Mouse (Mus musculus) lung, embryonic 14.5 days (tissue): Measurements from ENCODE around the gene Mrpl18. TPM values are rescaled to one million over a fixed set of nuclear protein-coding genes. Genes with fewer than 3 reads are reported as not detected.

Experiments used
- ATAC-seq: fragments of 200-750 bp; cut with Nextera tagmentation; 2 replicates; pipeline ENCODE4 v1.8.0; 2017; ENCODE audit warnings: mild to moderate bottlenecking, moderate TSS enrichment, moderate library complexity; ENCODE audit not compliant: insufficient read depth
- DNase-seq: peaks from one replicate; pipeline ENCODE4 v3.0.0-alpha.2; 2015
- H3K27ac ChIP-seq: fragments of 300-500 bp; sonication (generic); 2 replicates; pipeline ENCODE4 v1.5.1; 2014; ENCODE audit warnings: low read depth, mild to moderate bottlenecking, moderate library complexity
- H3K27me3 ChIP-seq: fragments of 300-500 bp; sonication (generic); 2 replicates; pipeline ENCODE4 v1.6.1; 2014; ENCODE audit warnings: low read length, control low read depth; ENCODE audit not compliant: insufficient read depth
- H3K36me3 ChIP-seq: fragments of 300-500 bp; sonication (generic); 2 replicates; pipeline ENCODE4 v1.6.1; 2014; ENCODE audit warnings: control low read depth; ENCODE audit not compliant: insufficient read depth
- H3K4me1 ChIP-seq: fragments of 300-500 bp; sonication (generic); 2 replicates; pipeline ENCODE4 v1.6.1; 2014; ENCODE audit warnings: antibody characterized with exemption, control low read depth; ENCODE audit not compliant: insufficient read depth
- H3K4me2 ChIP-seq: fragments of 300-500 bp; sonication (generic); 2 replicates; pipeline ENCODE4 v1.6.1; 2014; ENCODE audit warnings: mild to moderate bottlenecking
- H3K4me3 ChIP-seq: fragments of 300-500 bp; sonication (generic); 2 replicates; pipeline ENCODE4 v1.5.1; 2014; ENCODE audit warnings: low read depth, low read length
- H3K9ac ChIP-seq: fragments of 300-500 bp; sonication (generic); 2 replicates; pipeline ENCODE4 v1.6.1; 2014
- H3K9me3 ChIP-seq: fragments of 300-500 bp; sonication (generic); 2 replicates; pipeline ENCODE4 v1.6.1; 2016; ENCODE audit warnings: low read depth, low read length, control low read depth
- CTCF ChIP-seq: IDR thresholded peaks from 2 replicates; pipeline ENCODE4 v1.5.1; 2016; ENCODE audit warnings: antibody characterized with exemption, low read depth
- WGBS: fragments of 180-500 bp; shearing (Covaris S2); extraction: QIAGEN DNeasy Blood & Tissue Kit; methylation state at CpG from one replicate; pipeline ENCODE4 v1.1.7; 2014; 5-methylcytosine and 5-hydroxymethylcytosine counted together
- microRNA-seq: library from miRNA; unstranded; fragments of <30 nt; microRNA quantifications from one replicate; pipeline ENCODE4, GENCODE M21; 2016; ENCODE audit warnings: borderline number of aligned reads
- polyA plus RNA-seq: library from polyadenylated mRNA; unstranded; fragments of >200 nt; fragmentation: Nextera tagmentation; extraction: Ambion mirVana; gene quantifications from 2 replicates; pipeline ENCODE4 v1.2.1, GENCODE M21; 2014

The Mrpl18 gene
- polyA plus RNA-seq, 1 experiment from 2014 or later, result 150 TPM

DNA sequence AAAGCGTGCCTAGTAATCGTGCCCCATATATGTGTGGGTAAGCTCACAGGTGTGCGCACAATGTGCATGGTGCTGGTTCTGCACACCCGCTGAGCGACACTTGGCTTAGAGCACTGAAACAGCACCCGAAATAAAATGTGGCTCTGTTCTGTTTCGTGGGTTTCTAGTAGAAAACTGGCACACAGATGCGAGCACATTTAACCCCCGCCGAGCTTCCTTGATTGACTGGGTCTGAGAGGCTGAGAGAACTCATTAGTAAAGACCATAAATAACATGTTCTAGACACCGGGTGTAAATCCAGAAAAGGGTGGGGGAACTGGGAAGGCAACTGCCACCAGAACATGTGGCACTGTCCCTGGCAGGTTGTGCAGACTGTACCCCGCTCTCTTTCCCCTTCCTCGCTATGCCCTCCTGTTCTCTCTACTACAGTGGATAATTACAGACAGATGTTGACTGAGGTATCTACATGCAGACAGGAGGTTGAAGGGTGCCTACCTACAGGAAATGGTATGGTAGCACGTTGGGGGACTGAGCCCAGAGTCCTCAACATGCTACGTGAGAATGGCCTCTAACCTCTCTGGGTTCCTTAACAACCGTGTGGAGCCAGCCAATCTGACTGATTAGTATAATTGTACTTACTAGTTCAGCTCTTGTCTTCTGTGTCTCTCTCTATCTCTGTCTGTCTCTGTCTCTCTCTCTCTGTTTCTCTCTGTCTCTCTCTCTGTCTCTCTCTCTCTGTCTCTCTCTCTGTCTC is 43.7 kb downstream of the Mrpl18 start:
- H3K9ac ChIP-seq, result no peak overlapping the region
- TF ChIP-seq CTCF, result no peak
- no peaks in the 10 kb centered on the region for H3K36me3 ChIP-seq
- H3K4me1 ChIP-seq, result no peaks in the 10 kb centered on the region
- no peak for ATAC-seq
- H3K4me3 ChIP-seq, result no peak overlapping the region
- DNase-seq, result no peak
- H3K27me3 ChIP-seq, result no peaks in the 10 kb centered on the region
- no peak overlapping the region for H3K4me2 ChIP-seq
- WGBS, result 67% methylated on average over 16 of the region's 16 CpGs
- H3K27ac ChIP-seq, result no peak overlapping the region
- no peaks in the 10 kb centered on the region for H3K9me3 ChIP-seq

DNA sequence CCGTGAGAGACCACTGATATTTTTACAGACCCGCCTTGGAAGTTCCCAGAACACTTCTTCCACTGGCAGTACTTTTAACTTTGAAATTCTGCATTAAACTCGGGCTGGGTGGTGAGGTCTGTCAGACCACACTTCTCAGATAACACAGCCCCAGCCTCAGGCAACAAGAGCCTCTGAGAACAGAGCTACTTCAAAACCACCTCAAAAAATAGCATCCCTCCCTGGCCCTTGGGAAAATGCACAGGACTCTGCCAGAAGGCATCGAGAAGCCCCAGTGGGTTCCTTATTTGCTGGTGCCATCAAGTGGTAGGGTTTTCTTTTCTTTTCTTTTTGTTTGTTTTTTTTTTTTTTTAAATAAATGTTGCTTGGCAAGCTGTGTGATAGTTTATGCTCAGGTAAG is 47.5 kb downstream of the Mrpl18 start:
- 0 out of 2 replicates have a peak, but pooled peaks cover 2% of the 10 kb centered on the region for H3K4me1 ChIP-seq
- no peak overlapping the region for H3K27ac ChIP-seq
- 10% methylated on average over 4 of the region's 4 CpGs for WGBS
- no peak for TF ChIP-seq CTCF
- no peak overlapping the region for H3K9ac ChIP-seq
- H3K4me3 ChIP-seq, result no peak overlapping the region
- H3K9me3 ChIP-seq, result no peaks in the 10 kb centered on the region
- no peaks in the 10 kb centered on the region for H3K36me3 ChIP-seq
- no peak for DNase-seq
- no peaks in the 10 kb centered on the region for H3K27me3 ChIP-seq
- no peak for ATAC-seq
- no peak overlapping the region for H3K4me2 ChIP-seq

GRCm38 (mm10) chr17:12868043-12868442 is 48.1 kb downstream of the Mrpl18 start, which contains the start of gene Mas1:
Gene Mas1 (minus strand): TSS chr17:12868143.
- WGBS, result 20% methylated on average over 2 of the region's 2 CpGs

DNA sequence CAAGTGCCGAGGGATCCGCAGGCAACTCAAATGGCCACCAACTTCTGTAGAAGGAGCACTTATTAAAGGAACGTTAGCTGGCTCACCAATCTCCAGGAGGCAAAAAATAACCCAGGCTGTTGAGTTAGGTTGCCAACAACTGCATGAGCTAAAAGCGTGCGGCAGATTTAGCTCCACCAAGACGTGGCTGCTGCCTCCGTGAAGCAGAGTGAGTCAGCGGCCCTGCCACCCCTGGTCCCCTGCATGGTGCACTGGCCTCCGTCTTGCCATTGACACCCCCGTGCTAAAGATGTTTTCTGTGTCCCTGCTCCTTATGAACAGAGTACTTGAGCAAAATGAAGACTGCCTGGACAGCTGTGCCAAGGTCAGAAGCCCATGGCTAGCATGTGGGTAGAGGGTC is 49.3 kb downstream of the Mrpl18 start:
- DNase-seq (no peak), ATAC-seq (no peak)

More at GRCm38 (mm10) chr17:12868043-12868442, 48.1 kb downstream of the Mrpl18 start, which contains the start of gene Mas1:
- Histone ChIP-seq H3K36me3 (no peaks in the 10 kb centered on the region), H3K27ac (no peak within 1 kb of the TSS), H3K4me3 (no peak within 1 kb of the TSS), H3K9me3 (no peaks in the 10 kb centered on the region), H3K27me3 (no peaks in the 10 kb centered on the region), H3K4me2 (no peak within 1 kb of the TSS), H3K9ac (no peak within 1 kb of the TSS), H3K4me1 (0 out of 2 replicates have a peak, but pooled peaks cover 2% of the 10 kb centered on the region)
- ATAC-seq (no peak), DNase-seq (no peak)
- no peak for TF ChIP-seq CTCF

DNA sequence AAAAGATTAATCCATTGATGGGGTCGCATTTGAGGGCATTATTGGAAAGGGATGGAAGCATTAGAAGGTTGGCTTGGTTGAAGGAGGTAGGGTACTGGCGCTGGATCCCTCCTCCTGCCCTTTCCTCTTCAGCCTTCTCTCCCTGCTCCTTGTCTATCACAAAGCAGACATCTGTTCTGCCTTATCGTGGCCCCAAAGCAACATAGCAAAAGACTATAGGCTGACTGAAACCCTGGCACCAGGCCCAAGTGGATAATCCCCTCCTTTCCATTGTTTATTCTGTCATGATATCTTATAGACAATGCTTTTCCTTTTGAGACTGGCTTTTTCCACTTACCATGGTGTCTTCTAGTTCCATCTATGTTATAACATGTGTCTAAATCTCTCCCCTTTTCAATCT is 50.7 kb downstream of the Mrpl18 start:
- ATAC-seq (no peak), DNase-seq (peak; percentile 19)
- no peaks in the 10 kb centered on the region for H3K36me3 ChIP-seq
- no peak for TF ChIP-seq CTCF
- no peak overlapping the region for H3K27ac ChIP-seq
- H3K9ac ChIP-seq, result no peak overlapping the region
- no peak overlapping the region for H3K4me2 ChIP-seq
- 0 out of 2 replicates have a peak, but pooled peaks cover 2% of the 10 kb centered on the region for H3K4me1 ChIP-seq
- no peaks in the 10 kb centered on the region for H3K9me3 ChIP-seq
- no peaks in the 10 kb centered on the region for H3K27me3 ChIP-seq
- WGBS, result 59% methylated on average over 3 of the region's 3 CpGs
- no peak overlapping the region for H3K4me3 ChIP-seq

More for the DNA sequence above, 49.3 kb downstream of the Mrpl18 start:
- no peaks in the 10 kb centered on the region for H3K36me3 ChIP-seq
- TF ChIP-seq CTCF, result no peak
- H3K4me2 ChIP-seq, result no peak overlapping the region
- 0 out of 2 replicates have a peak, but pooled peaks cover 2% of the 10 kb centered on the region for H3K4me1 ChIP-seq
- H3K27ac ChIP-seq, result no peak overlapping the region
- no peaks in the 10 kb centered on the region for H3K9me3 ChIP-seq
- WGBS, result 82% methylated on average over 10 of the region's 10 CpGs
- no peak overlapping the region for H3K9ac ChIP-seq
- H3K27me3 ChIP-seq, result no peaks in the 10 kb centered on the region
- no peak overlapping the region for H3K4me3 ChIP-seq

- no peaks in the 10 kb centered on the region for H3K36me3 ChIP-seq
- H3K4me3 ChIP-seq, result no peak overlapping the region
- no peak overlapping the region for H3K27ac ChIP-seq
- no peak overlapping the region for H3K9ac ChIP-seq
- H3K9me3 ChIP-seq, result no peaks in the 10 kb centered on the region
- TF ChIP-seq CTCF, result no peak
- H3K27me3 ChIP-seq, result no peaks in the 10 kb centered on the region
- DNase-seq (no peak), ATAC-seq (no peak)
- H3K4me2 ChIP-seq, result no peak overlapping the region
- 0 out of 2 replicates have a peak, but pooled peaks cover 2% of the 10 kb centered on the region for H3K4me1 ChIP-seq
These were observed 52.0 kb downstream of the Mrpl18 start for GRCm38 (mm10) chr17:12864111-12864510.

Small RNA genes lying within 50 kb of the gene (microRNA-seq; reads per million reads assigned to microRNA genes)
- gene Gm24085, result not detected

Other genes starting within 250 kb of the Mrpl18 start
- gene Slc22a1, start 240.5 kb downstream of the Mrpl18 start, polyA plus RNA-seq, result 1.2 and 5.1 TPM in 2 replicates
- gene Igf2r, start 146.7 kb downstream of the Mrpl18 start, polyA plus RNA-seq, result 86.6 and 87.0 TPM in 2 replicates
- gene Mas1, start 48.2 kb downstream of the Mrpl18 start, polyA plus RNA-seq, result 0.67 and 0.97 TPM in 2 replicates
- 0.09 TPM in 1 of 2 replicates, not detected in the other for gene Mrgprh, start 40.3 kb downstream of the Mrpl18 start, polyA plus RNA-seq
- 1.4 and 2.0 TPM in 2 replicates for gene Pnldc1, start 6.1 kb downstream of the Mrpl18 start, polyA plus RNA-seq
- 469 and 508 TPM in 2 replicates for gene Tcp1, start 644 bp downstream of the Mrpl18 start, polyA plus RNA-seq
- gene Acat3, start 24.3 kb upstream of the Mrpl18 start, polyA plus RNA-seq, result 0.67 and 0.69 TPM in 2 replicates
- 93.7 and 98.2 TPM in 2 replicates for gene Acat2, start 44.4 kb upstream of the Mrpl18 start, polyA plus RNA-seq
- 136 TPM in 2 replicates for gene Wtap, start 77.8 kb upstream of the Mrpl18 start, polyA plus RNA-seq
- 100 and 106 TPM in 2 replicates for gene Sod2, start 90.5 kb upstream of the Mrpl18 start, polyA plus RNA-seq
- gene Gpr31b, start 136.0 kb upstream of the Mrpl18 start, polyA plus RNA-seq, result not detected in 2 replicates
- not detected in 2 replicates for gene Tcp10b, start 144.8 kb upstream of the Mrpl18 start, polyA plus RNA-seq
- gene Unc93a, start 215.5 kb upstream of the Mrpl18 start, polyA plus RNA-seq, result not detected in 2 replicates